Mouse (Mus musculus): ENCODE measurements around the gene Dock10. TPM values are rescaled to one million over a fixed set of nuclear protein-coding genes. Genes with fewer than 3 reads are reported as not detected.

Gene Dock10
- polyA plus RNA-seq, 1 experiment from 2014 or later: 3.0 TPM

- no peak for ATAC-seq (ENCODE audit: low FRiP score)
- H3K9me3 ChIP-seq: no peaks in the 10 kb centered on the region
- no peak overlapping the region for H3K4me2 ChIP-seq
- no peaks in the 10 kb centered on the region for H3K36me3 ChIP-seq
- 93% methylated on average over 3 of the region's 3 CpGs for WGBS
- no peaks in the 10 kb centered on the region for H3K27me3 ChIP-seq
- no peak overlapping the region for H3K27ac ChIP-seq
- H3K9ac ChIP-seq: no peak overlapping the region
- no peaks in the 10 kb centered on the region for H3K4me1 ChIP-seq (replicated peaks)
- no peak overlapping the region for H3K4me3 ChIP-seq
Observed at GRCm38 (mm10) chr1:80641832-80642231, 116.5 kb downstream of the Dock10 start.

DNA sequence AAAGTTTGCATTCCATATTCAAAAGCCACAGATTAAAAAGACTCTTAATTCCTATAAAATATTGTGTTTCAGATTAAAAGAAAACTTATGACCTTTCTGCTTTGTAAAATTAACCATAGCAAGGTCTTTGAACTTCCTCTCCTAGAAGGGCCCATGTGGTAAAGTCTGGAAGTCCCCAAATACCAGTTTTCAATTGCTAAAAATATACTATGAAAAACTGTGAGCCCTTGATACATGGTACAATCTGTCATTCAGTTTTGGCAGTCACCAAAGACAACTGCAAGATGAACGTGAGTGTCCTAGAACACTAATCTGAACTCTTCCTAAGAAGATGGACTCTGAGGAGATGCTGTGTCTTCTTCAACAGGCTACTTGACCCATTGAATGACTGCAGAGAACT is 117.0 kb downstream of the Dock10 start:
- H3K4me2 ChIP-seq: no peak overlapping the region
- no peaks in the 10 kb centered on the region for H3K36me3 ChIP-seq
- ATAC-seq (ENCODE audit: low FRiP score): no peak
- WGBS: 88% methylated on average over 1 of the region's 1 CpGs
- no peaks in the 10 kb centered on the region for H3K4me1 ChIP-seq (replicated peaks)
- H3K4me3 ChIP-seq: no peak overlapping the region
- H3K27me3 ChIP-seq: no peaks in the 10 kb centered on the region
- H3K27ac ChIP-seq: no peak overlapping the region
- H3K9me3 ChIP-seq: no peaks in the 10 kb centered on the region
- H3K9ac ChIP-seq: no peak overlapping the region

GRCm38 (mm10) chr1:80639553-80639952 is 118.8 kb downstream of the Dock10 start:
- Histone ChIP-seq H3K4me1 (replicated peaks) (no peaks in the 10 kb centered on the region), H3K4me3 (no peak overlapping the region), H3K4me2 (no peak overlapping the region), H3K9me3 (no peaks in the 10 kb centered on the region), H3K36me3 (no peaks in the 10 kb centered on the region), H3K9ac (no peak overlapping the region), H3K27ac (no peak overlapping the region), H3K27me3 (no peaks in the 10 kb centered on the region)
- ATAC-seq (ENCODE audit: low FRiP score): no peak
- 90% methylated on average over 1 of the region's 1 CpGs for WGBS

- H3K4me1 ChIP-seq (replicated peaks): no peaks in the 10 kb centered on the region
- no peak overlapping the region for H3K4me3 ChIP-seq
- no peaks in the 10 kb centered on the region for H3K9me3 ChIP-seq
- H3K9ac ChIP-seq: no peak overlapping the region
- no peak for ATAC-seq (ENCODE audit: low FRiP score)
- 82% methylated on average over 4 of the region's 4 CpGs for WGBS
- H3K36me3 ChIP-seq: no peaks in the 10 kb centered on the region
- no peaks in the 10 kb centered on the region for H3K27me3 ChIP-seq
- H3K27ac ChIP-seq: no peak overlapping the region
- no peak overlapping the region for H3K4me2 ChIP-seq
Observed at GRCm38 (mm10) chr1:80637214-80637705, 121.1 kb downstream of the Dock10 start.

DNA sequence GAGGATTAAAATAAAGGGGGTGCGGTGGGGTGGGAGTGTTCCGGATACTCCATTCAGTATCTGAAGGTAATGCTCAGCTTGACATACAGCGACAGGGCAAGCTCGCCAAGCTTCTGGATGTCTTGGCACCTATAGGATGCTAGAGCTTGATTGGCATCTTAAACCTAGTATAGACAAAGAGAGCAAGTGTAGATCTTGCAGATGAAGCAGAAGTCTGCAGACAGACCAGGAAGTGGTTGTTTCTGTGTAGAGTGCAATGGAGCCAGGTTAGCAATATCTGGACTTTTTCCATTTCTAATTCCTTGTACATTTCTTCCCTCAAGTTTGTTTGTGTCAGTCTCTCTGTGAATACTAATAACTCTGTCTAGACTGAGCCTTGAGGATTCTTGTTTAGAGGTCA is 122.5 kb downstream of the Dock10 start:
- 94% methylated on average over 4 of the region's 4 CpGs for WGBS
- H3K27ac ChIP-seq: no peak overlapping the region
- no peak for ATAC-seq (ENCODE audit: low FRiP score)
- H3K9ac ChIP-seq: no peak overlapping the region
- no peaks in the 10 kb centered on the region for H3K27me3 ChIP-seq
- no peak overlapping the region for H3K4me3 ChIP-seq
- peaks cover 2% of the 10 kb centered on the region for H3K4me1 ChIP-seq (replicated peaks)
- no peaks in the 10 kb centered on the region for H3K36me3 ChIP-seq
- no peaks in the 10 kb centered on the region for H3K9me3 ChIP-seq
- no peak overlapping the region for H3K4me2 ChIP-seq

DNA sequence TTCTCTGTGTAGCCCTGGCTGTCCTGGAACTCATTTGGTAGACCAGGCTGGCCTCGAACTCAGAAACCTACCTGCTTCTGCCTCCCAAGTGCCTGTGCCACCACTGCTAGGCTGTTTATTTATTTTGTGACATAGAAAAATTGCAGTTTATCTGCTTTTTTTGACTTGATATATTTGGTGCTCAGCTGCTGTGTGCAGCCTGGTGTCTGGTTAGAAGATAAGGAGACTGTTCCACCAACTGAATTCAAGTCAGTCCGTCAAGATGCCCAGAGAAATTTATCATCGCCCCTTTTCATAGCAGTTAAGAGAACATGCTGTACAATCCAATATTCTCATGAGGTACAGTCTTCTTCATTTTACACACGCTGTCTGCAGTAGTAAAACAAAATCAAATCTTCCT is 124.8 kb downstream of the Dock10 start:
- Histone ChIP-seq H3K36me3 (no peaks in the 10 kb centered on the region), H3K4me3 (no peak overlapping the region), H3K4me2 (no peak overlapping the region), H3K27ac (no peak overlapping the region), H3K9me3 (no peaks in the 10 kb centered on the region), H3K9ac (no peak overlapping the region), H3K4me1 (replicated peaks) (peaks cover 10% of the 10 kb centered on the region), H3K27me3 (no peaks in the 10 kb centered on the region)
- 93% methylated on average over 4 of the region's 4 CpGs for WGBS
- no peak for ATAC-seq (ENCODE audit: low FRiP score)

DNA sequence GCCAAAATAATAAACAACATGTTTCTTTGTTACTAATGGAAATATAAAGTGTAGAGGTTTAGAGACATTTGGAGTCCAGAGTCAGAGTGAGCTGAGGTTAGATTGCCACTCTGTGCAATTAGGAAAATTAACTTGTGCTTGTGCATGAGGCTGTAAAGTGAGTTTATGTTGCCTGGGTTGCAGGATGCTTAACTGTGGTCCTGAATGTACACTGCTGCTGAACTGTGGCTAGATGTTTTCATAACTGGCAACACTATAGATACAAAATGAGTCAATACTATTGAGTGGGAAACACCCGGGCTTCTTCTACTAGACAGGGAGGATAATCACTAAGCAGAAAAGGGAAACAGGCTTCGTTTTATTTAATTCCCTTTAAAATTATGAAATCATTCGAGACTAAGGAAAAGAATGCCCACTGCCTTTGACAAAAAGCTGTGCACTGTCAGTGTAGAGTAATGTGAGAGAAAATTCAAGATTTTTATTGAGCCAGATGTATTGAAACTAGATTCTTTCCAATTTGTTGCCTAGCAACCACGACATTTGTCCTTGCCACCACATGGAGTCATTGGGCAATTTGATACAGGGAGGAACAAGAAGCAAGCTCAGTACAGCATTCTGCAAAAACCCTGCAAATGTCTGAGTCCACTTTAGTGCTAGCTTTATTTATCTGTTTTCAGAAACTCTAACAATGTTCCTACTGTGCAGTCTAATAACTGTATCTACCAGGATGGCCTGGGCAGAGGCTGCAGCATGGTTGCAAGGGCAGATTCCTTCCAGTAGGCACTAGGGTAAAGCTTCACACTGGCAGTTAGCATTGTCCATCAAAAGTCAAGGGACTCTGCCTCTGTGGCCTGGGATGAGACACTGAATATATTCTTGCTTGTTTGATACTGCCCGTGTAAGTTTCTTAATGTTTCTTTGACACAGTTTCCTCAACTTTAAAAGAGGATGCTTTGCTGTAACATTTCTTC is 127.9 kb downstream of the Dock10 start:
- Histone ChIP-seq H3K4me1 (replicated peaks) (peaks cover 10% of the 10 kb centered on the region), H3K27me3 (no peaks in the 10 kb centered on the region), H3K27ac (peak overlapping the region; percentile 66), H3K9ac (no peak overlapping the region), H3K36me3 (no peaks in the 10 kb centered on the region), H3K4me2 (no peak overlapping the region), H3K9me3 (no peaks in the 10 kb centered on the region), H3K4me3 (no peak overlapping the region)
- peak; percentile 86 for ATAC-seq (ENCODE audit: low FRiP score)
- WGBS: 29% methylated on average over 5 of the region's 5 CpGs

GRCm38 (mm10) chr1:80628054-80628453 is 130.3 kb downstream of the Dock10 start:
- H3K4me1 ChIP-seq (replicated peaks): peaks cover 13% of the 10 kb centered on the region
- no peaks in the 10 kb centered on the region for H3K27me3 ChIP-seq
- no peak overlapping the region for H3K27ac ChIP-seq
- H3K9me3 ChIP-seq: no peaks in the 10 kb centered on the region
- H3K4me2 ChIP-seq: no peak overlapping the region
- no peak overlapping the region for H3K9ac ChIP-seq
- H3K4me3 ChIP-seq: no peak overlapping the region
- H3K36me3 ChIP-seq: no peaks in the 10 kb centered on the region
- no peak for ATAC-seq (ENCODE audit: low FRiP score)

- Histone ChIP-seq H3K4me2 (no peak overlapping the region), H3K27me3 (no peaks in the 10 kb centered on the region), H3K9ac (no peak overlapping the region), H3K9me3 (no peaks in the 10 kb centered on the region), H3K27ac (no peak overlapping the region), H3K4me3 (no peak overlapping the region), H3K4me1 (replicated peaks) (peaks cover 13% of the 10 kb centered on the region), H3K36me3 (no peaks in the 10 kb centered on the region)
- 90% methylated on average over 4 of the region's 4 CpGs for WGBS
- ATAC-seq (ENCODE audit: low FRiP score): no peak
Observed at GRCm38 (mm10) chr1:80626800-80627199, 131.5 kb downstream of the Dock10 start.

GRCm38 (mm10) chr1:80625371-80625770 is 133.0 kb downstream of the Dock10 start:
- Histone ChIP-seq H3K36me3 (no peaks in the 10 kb centered on the region), H3K27me3 (no peaks in the 10 kb centered on the region), H3K9ac (no peak overlapping the region), H3K4me2 (no peak overlapping the region), H3K4me1 (replicated peaks) (peaks cover 6% of the 10 kb centered on the region), H3K4me3 (no peak overlapping the region), H3K9me3 (no peaks in the 10 kb centered on the region), H3K27ac (no peak overlapping the region)
- ATAC-seq (ENCODE audit: low FRiP score): no peak
- WGBS: 83% methylated on average over 1 of the region's 1 CpGs

DNA sequence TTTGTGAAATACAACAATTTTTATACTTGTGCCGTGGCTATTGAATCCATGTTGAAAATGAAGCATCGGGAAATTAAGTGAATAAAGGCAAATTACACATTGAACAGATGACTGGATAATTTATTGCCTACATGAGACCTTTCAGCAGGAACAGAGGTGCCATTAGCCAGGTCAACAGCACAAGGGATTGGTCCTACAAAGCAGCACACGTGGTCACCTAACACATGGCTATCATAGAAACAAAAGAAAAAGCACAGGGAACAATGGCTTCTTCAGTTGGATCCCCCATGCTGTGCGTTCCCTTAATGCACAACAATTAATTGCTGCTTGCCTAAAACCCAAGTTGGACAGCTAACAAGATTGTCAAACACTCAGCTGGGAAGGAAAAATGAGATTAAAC is 133.8 kb downstream of the Dock10 start:
- Histone ChIP-seq H3K9ac (no peak overlapping the region), H3K36me3 (no peaks in the 10 kb centered on the region), H3K4me1 (replicated peaks) (peaks cover 3% of the 10 kb centered on the region; the same call in 1 of the 2 replicates), H3K4me3 (no peak overlapping the region), H3K27ac (no peak overlapping the region), H3K27me3 (no peaks in the 10 kb centered on the region), H3K4me2 (no peak overlapping the region), H3K9me3 (no peaks in the 10 kb centered on the region)
- WGBS: 52% methylated on average over 4 of the region's 4 CpGs
- no peak for ATAC-seq (ENCODE audit: low FRiP score)

- no peaks in the 10 kb centered on the region for H3K27me3 ChIP-seq
- H3K4me1 ChIP-seq (replicated peaks): 0 out of 2 replicates have a peak, but pooled peaks cover 3% of the 10 kb centered on the region
- H3K27ac ChIP-seq: no peak overlapping the region
- H3K4me2 ChIP-seq: no peak overlapping the region
- H3K4me3 ChIP-seq: no peak overlapping the region
- no peak overlapping the region for H3K9ac ChIP-seq
- ATAC-seq (ENCODE audit: low FRiP score): no peak
- no peaks in the 10 kb centered on the region for H3K9me3 ChIP-seq
- WGBS: 94% methylated on average over 1 of the region's 1 CpGs
- H3K36me3 ChIP-seq: no peaks in the 10 kb centered on the region
Observed at GRCm38 (mm10) chr1:80622646-80623045, 135.7 kb downstream of the Dock10 start.

GRCm38 (mm10) chr1:80619100-80619499 is 139.2 kb downstream of the Dock10 start:
- H3K9ac ChIP-seq: no peak overlapping the region
- ATAC-seq (ENCODE audit: low FRiP score): no peak
- WGBS: 80% methylated on average over 2 of the region's 2 CpGs
- H3K9me3 ChIP-seq: no peaks in the 10 kb centered on the region
- no peak overlapping the region for H3K4me3 ChIP-seq
- H3K27ac ChIP-seq: no peak overlapping the region
- no peaks in the 10 kb centered on the region for H3K36me3 ChIP-seq
- H3K27me3 ChIP-seq: no peaks in the 10 kb centered on the region
- no peak overlapping the region for H3K4me2 ChIP-seq
- no peaks in the 10 kb centered on the region for H3K4me1 ChIP-seq (replicated peaks)

Measured in hindbrain, embryonic 13.5 days (tissue).